Mouse (Mus musculus): Measurements from ENCODE around the gene Rhoq.

GRCm38 (mm10) chr17:86966040-86966439 lies 3.2 kb downstream of the Rhoq start:
- no peak for TF ChIP-seq POLR2A (IDR thresholded peaks at IDR 0.05; ENCODE audit: borderline replicate concordance, insufficient read depth, low read length)
- TF ChIP-seq CTCF (IDR thresholded peaks at IDR 0.05; ENCODE audit: borderline replicate concordance, insufficient read depth, low read depth, low read length), result no peak

Data from cerebellum, adult 2 months (tissue).